Mouse (Mus musculus) left cerebral cortex, postnatal 10 days (tissue): Measurements from ENCODE around the gene Nradd. TPM values are rescaled to one million over a fixed set of nuclear protein-coding genes. Genes with fewer than 3 reads are reported as not detected.

ENCODE experiments used
- DNase-seq, 2 experiments: peaks; one replicate each; pipeline ENCODE4 v3.0.0; 2021 to 2022; ENCODE audit warnings: low spot score in 2 of 2, mixed read lengths in 1 of 2; ENCODE audit errors: extremely low spot score in 1 of 2
- intact Hi-C: fragments of 180-260 bp; cut with DNase I; formaldehyde crosslinking; loops from one replicate; pipeline ENCODE4 v1.15.1; 2025
- microRNA-seq: library from miRNA; unstranded; fragments of <30 nt; microRNA quantifications from one replicate; pipeline ENCODE4 v1.2.0, GENCODE M21; 2022
- total RNA-seq, 2 experiments: library from RNA; stranded (reverse); gene quantifications; 2 replicates each; pipeline ENCODE4 v1.2.3; 2021

Nradd gene
- total RNA-seq, 2 experiments from 2014 or later = 1.0 to 2.0 TPM

DNA sequence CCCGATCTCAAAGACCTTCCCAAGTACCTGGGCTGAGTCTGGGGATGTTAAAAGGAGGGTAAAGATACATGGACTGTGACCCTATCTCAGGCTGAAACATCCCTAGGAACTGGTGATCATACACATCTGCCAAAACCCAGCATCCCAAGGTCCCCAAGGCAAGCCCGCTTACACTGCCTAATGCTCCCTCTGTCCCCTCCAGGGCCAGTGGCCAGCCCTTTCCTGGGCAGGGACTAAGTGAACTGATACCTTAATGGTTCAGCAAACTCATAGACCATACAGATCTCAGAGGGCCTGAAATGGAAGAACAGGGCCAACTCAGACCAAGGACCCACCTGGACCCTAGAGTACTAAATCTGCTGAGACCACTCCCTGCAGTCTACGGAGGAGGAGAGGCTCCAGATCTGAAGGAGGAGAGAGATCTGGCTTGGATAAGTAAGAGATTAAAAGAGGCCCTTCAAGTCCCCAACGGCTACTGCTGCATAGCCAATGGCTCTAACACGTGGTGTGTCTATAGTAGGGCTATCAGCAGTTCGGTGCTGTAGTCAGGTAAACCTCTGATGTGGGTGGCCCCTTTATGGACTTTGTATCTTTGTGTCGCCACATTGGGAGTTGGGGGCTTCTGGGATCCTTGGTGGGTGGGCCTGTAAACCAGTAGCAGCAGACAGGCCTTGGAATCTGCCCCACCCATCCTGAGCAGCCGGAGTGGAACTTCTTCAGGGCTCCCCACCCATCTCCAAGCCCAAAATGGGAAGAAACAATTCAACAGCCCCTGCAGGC lies 646 bp downstream of the Nradd start:
- intact Hi-C loops = no loop called here
- peak in 1 of 2 experiments; percentile 23 for DNase-seq

GRCm38 (mm10) chr9:110622621-110623219 lies 1.5 kb downstream of the Nradd start:
- DNase-seq = no peak
- intact Hi-C loops = no loop called here

GRCm38 (mm10) chr9:110620685-110621084 lies 3.6 kb downstream of the Nradd start:
- DNase-seq = peak in 1 of 2 experiments; percentile 8
- intact Hi-C loops = no loop called here

DNA sequence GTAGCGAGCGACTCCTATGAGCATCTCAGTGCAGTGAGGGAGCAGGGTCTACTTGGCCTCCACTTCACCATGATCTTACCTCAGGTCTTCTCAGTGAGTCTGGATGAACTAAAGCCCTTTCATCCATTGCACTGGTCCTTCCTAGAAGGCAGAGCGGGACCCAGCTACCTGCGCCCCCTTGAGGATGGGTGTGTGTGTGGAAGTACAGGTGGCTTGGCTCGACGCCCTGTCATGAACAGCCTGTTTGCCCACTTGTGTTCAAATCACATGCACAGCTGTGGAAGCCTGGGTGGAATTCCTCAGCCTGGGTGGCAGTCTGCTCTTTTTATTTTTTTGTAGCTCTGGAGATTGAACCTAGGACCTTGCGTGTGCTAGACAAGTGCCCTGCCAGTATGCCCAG lies 4.1 kb downstream of the Nradd start:
- DNase-seq = peak in 1 of 2 experiments; percentile 36
- intact Hi-C loops = no loop called here

- no peak for DNase-seq
Observed at GRCm38 (mm10) chr9:110617081-110617480, 7.2 kb downstream of the Nradd start.

DNA sequence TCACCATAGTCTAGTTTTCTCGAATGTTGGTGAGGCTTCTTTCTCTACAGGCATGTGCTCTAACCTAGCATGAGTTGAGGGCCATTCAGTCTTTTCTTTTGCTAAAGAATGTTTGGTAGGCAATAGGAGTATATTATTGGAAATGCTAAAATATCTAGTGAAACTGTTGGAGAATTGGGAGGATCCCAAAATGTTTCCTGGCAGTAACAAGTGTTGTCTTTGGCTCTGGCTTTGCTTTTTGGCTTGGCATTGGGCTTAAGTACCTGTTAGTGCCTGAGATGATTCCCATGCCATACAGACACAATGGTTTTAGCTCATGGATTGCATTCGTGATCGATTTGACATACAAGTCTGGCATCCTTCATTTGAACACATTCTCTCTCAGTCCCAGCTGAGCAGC lies 12.8 kb downstream of the Nradd start:
- intact Hi-C loops = no loop called here
- DNase-seq = no peak

More at GRCm38 (mm10) chr9:110617081-110617480, 7.2 kb downstream of the Nradd start:
- intact Hi-C loops = no loop called here

GRCm38 (mm10) chr9:110583521-110583920 lies 40.7 kb downstream of the Nradd start:
- no peak for DNase-seq
- intact Hi-C loops = no loop called here

DNA sequence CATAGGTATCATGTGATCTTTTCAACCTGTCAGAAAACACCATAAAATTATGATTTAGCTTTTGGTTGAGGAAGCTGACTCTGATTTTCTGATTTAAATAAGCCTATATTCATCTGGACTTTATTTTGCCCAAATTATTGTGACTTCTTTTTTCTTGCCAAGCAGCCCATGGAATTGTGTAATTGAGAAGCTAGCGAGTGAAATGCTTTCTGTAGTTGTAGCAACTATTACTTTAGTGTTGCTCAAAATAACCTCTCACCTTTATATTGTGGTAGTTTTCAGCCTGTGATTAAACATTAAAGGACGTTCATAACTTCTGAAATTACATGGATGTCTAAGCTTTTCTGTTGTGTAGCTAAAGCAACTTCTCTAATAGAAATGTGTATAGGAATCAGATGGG lies 42.1 kb downstream of the Nradd start:
- no peak for DNase-seq
- intact Hi-C loops = no loop called here

Small RNA genes within 50 kb of the gene (microRNA-seq; reads per million reads assigned to microRNA genes)
- gene Mir8107 = not detected

Other genes with a start within 250 kb of the Nradd start
- gene Ptpn23, start 216.2 kb downstream of the Nradd start, total RNA-seq = 10 to 100 TPM; 49.0 to 50.1 TPM
- gene Ngp, start 204.7 kb downstream of the Nradd start, total RNA-seq = not detected
- gene Klhl18, start 147.8 kb downstream of the Nradd start, total RNA-seq = 10 to 100 TPM; 37.6 to 45.2 TPM
- gene Kif9, start 147.5 kb downstream of the Nradd start, total RNA-seq = 1 to 10 TPM; 4.4 to 4.5 TPM
- gene Setd2, start 91.9 kb downstream of the Nradd start, total RNA-seq = 10 to 100 TPM; 77.2 to 80.2 TPM
- 10 to 100 TPM; 12.6 to 12.7 TPM for gene Nbeal2, start 29.7 kb upstream of the Nradd start, total RNA-seq
- gene Ccdc12, start 32.1 kb upstream of the Nradd start, total RNA-seq = 10 to 100 TPM; 43.6 to 44.0 TPM
- under 1 TPM; 0.39 to 0.56 TPM for gene Myl3, start 117.4 kb upstream of the Nradd start, total RNA-seq
- 1 to 10 TPM; 9.1 to 9.3 TPM for gene Pth1r, start 122.7 kb upstream of the Nradd start, total RNA-seq
- gene Prss42, start 173.7 kb upstream of the Nradd start, total RNA-seq = not detected
- not detected for gene Prss44, start 189.5 kb upstream of the Nradd start, total RNA-seq
- under 1 TPM; 0.14 to 0.28 TPM for gene Prss43, start 202.2 kb upstream of the Nradd start, total RNA-seq
- gene Prss45, start 210.1 kb upstream of the Nradd start, total RNA-seq = under 1 TPM; 0.28 to 0.79 TPM
- not detected for gene Prss46, start 220.1 kb upstream of the Nradd start, total RNA-seq
- gene Prss50, start 233.5 kb upstream of the Nradd start, total RNA-seq = under 1 TPM in 1 of 2 experiments, not detected in 1; 0.58 TPM